Mouse (Mus musculus) frontal cortex, postnatal 36 days (tissue): ENCODE measurements at regions not wholly inside any gene's neighbourhood (a gene's known extent, or its start where the extent isn't known, plus 50 kb on each side); places are given as distances from the start of the nearest gene placed in this dataset.

Experiments used
- DNase-seq, 2 experiments: peaks; one replicate each; pipeline ENCODE4 v3.0.0; 2022; ENCODE audit warnings: low spot score in 2 of 2

DNA sequence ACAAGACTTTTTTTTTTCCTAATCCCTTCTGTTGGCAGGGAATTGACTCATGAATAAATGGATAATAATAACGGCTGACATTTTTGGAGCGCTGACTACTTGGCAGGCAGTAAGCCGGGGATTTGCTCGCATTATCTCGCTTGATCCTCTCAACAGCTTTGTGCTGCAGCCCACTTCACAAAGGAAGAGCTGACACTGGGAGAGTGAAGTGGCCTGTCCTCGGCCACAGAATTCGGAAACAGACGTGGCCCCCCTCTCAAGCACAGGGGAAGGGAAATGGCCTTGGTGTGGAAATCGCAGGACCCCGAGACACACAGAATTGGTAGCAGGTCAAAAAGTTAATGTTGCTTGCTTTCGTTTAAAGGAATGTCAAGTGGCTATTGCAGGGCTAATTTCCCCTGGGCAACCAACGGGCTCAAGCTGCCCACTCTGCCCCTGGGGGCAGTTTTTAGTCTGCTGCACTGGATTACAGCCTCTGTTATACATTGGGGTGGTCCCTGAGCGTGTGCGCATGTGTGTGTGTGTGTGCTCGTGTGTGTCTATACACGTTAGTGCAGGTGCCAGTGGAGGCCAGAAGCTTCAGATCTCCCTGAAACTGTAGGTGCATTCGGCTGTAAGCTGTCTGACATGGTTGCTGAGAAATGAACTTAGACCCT is 483.1 kb downstream of the Plcl1 start:
- DNase-seq, result peak; percentile 43 to 58

GRCm38 (mm10) chr1:55890511-55891151 is 484.9 kb downstream of the Plcl1 start:
- DNase-seq, result peak; percentile 38 to 80

- DNase-seq, result peak in 1 of 2 experiments; percentile 31
Observed at GRCm38 (mm10) chr1:55891894-55892293, 486.2 kb downstream of the Plcl1 start.

GRCm38 (mm10) chr1:55897572-55897971 is 491.9 kb downstream of the Plcl1 start:
- DNase-seq, result no peak

GRCm38 (mm10) chr1:55898031-55898430 is 492.3 kb downstream of the Plcl1 start:
- no peak for DNase-seq

- DNase-seq, result peak in 1 of 2 experiments; percentile 68
Observed at GRCm38 (mm10) chr1:55900033-55900432, 494.3 kb downstream of the Plcl1 start.

- no peak for DNase-seq
Observed at GRCm38 (mm10) chr1:55903177-55903576, 497.5 kb downstream of the Plcl1 start.

GRCm38 (mm10) chr1:55904571-55904970 is 498.9 kb downstream of the Plcl1 start:
- no peak for DNase-seq

DNA sequence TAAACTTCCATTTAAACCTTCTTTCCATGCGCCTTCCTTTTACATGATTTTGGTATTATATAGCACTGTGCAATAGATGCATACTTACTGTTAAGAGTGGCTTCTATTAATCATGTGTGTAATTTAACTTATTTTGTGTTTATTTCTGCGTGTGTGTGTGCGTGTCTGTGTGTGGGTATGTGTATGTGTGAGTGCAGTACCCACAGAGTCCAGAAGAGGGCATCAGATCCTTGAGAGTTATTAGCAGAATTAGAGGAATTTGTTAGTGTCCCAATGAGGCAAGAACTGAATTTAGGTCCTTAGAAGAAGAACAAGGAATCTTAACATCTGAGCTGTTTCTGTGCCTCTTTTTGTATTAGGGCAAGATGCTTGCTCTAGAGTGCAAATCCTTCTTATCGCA is 499.5 kb downstream of the Plcl1 start:
- no peak for DNase-seq

GRCm38 (mm10) chr1:55910024-55910423 is 504.3 kb downstream of the Plcl1 start:
- DNase-seq, result no peak

DNA sequence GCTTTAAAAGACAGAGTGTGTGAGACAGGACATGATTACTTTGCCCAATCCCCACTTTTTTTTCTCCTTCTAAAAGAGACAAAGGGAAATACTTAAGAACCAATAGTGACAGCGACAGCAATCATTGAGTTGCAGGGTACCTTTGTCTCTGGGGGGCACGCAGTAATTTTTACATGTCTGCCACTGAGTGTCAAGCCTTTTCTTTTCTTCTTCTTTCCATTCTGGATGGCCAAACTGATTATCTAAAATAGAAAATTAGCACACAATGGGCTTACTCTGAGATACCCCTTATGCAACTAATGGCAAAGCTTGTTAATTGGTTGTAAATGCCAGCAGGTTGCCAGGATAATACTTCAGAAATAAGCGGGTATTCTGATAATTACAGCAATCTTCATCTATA is 508.6 kb downstream of the Plcl1 start:
- no peak for DNase-seq

DNA sequence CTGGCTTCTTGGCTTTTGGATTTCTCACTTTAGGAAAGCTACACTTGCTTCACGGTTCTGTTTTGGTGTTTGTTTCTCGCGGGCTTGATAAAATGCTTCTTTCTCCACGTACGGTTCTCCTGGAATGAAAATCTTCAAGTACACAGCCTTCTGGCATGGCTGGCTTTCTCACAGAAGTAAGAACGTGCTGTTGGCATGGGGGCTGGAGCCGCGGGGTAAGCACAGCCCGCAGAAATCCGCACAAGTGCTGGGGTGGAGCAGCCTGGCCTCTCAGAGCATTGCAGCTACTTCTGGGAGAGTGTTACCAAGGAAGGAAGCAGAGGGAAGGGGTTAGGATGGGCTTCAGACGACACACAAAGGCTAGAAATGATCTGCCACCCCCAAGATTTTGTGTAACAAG is 510.2 kb downstream of the Plcl1 start:
- DNase-seq, result no peak

DNA sequence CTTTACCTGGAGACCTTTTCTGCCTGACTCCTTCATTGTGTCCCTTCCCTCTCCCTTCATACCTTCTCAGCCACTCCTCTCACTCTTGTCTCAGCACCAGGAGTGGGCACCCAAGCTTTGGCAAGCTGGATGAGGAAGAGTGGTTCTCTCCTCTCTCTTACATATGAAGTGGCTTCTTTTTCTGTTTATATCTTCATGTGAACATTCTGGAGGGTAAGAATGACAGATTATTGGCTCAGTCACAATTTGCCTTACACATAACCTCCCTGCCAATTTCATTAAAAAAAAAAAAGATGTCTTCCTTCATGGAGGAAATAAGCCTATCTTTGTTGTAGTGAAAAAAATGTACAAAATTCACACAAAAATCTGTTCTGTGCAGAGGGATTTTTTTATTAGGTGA is 513.8 kb downstream of the Plcl1 start:
- no peak for DNase-seq

- DNase-seq, result no peak
Observed at GRCm38 (mm10) chr1:55946786-55947549, 541.2 kb downstream of the Plcl1 start.

DNA sequence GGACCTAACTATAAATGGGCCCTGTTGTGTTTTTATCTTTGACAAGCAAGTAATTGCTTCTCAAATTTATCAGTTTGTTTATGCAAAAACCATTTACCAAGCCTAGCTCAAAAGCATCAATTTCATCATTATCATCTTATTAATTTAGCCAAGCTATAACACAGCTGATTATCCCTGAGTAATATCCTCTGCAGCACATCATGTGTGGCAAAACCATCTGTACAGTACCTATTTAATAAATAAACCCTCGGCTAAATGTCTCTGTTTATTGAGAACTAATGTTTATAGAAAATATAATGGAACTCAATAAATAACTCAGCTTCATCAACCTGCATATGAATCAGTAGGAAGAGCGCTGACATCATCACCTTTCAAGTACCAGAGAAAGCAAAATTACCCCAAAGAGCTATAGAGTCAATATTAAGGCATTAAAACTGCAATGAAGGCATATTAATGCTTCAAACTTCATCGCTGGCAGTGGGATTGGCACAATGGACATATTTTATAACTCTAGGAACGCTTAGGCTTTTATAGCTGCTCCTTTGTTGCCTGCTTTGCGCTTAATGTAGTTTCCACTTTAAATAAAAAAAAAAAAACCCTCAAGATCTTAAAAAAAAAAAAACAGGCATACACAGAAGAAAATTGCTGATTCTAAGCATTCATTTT is 542.0 kb downstream of the Plcl1 start:
- no peak for DNase-seq

- DNase-seq, result no peak
Observed at GRCm38 (mm10) chr1:55949606-55950005, 543.9 kb downstream of the Plcl1 start.

GRCm38 (mm10) chr1:55957804-55958445 is 552.2 kb downstream of the Plcl1 start:
- DNase-seq, result peak; percentile 34 to 42

- DNase-seq, result peak; percentile 85 to 91
Observed at GRCm38 (mm10) chr1:55960291-55960690, 554.6 kb downstream of the Plcl1 start.

DNA sequence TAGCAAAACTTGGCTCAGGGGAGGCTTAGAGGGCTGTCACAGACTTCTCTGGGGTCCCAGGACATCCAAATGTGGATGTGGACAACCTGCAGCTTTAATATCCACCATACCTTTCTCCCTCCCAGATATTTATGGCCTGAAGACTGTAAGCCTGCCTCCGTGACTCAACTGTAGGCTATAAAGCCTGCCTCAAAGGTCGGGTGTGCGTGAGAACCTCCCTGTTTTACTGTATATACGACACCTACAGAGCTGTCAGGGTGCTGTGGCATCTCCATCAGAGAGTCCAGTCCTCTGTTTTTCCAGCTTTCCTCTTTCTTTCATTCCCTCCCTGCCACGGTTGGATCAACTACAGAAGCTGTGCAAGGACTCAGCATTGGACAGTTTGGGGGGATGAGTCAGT is 558.1 kb downstream of the Plcl1 start:
- DNase-seq, result no peak

DNA sequence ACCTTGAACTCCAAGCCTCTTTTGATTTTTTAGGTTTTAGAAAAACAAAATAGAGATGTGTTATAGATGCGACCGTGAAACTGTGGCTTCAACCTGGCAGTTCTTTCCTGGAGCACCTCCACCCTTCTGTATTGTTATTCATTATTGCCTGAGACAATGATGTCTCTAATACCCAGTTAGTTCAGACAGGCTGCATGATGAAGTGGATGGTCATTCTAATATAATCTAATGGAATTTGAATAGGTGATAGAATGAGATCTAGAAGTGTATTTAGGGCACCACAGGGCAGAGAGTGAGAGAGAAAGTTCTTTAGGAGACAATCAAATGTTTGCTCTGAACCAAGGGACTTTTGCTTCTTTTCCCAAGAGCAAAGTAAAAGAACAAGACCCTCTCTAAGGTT is 560.6 kb downstream of the Plcl1 start:
- DNase-seq, result no peak

DNA sequence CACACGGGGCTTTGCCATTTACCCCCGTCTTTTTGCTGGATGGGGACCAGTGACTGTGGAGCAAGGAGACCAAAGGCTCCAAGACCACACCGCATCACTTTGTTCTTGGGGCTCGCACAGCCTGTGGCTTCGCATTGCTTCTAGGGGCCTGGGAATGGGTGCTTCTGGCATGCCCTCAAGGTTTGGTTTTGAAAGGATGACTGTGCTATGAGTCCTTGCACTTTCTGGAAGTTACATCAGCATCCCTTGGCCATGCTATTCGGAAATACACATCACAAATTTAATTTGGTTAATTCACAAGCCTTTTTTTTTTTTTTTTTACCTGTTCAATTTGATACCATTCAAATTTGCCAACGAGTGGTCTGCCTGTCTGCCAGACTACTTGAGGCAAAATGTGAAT is 562.1 kb downstream of the Plcl1 start:
- no peak for DNase-seq

DNA sequence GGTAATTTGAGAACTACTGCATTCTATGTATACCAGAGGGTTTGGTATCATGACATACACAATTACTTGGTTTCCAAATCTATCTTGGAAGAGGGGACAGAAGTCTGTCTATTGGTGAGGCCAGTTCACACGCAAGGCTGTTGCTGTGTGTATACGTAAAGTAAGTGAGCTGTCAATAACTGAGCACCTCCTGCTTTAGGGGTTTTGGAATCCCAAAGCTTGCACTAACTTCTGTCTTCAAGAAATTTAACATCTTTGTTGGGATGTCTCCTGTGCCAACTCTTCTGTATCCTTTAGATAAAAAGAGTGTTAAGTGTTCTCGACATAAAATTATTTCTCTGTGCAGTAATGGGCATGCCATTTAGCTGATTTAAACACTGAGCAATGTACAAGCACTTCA is 572.1 kb downstream of the Plcl1 start:
- DNase-seq, result no peak
